Mouse (Mus musculus): Measurements from ENCODE around the gene Scai. TPM values are rescaled to one million over a fixed set of nuclear protein-coding genes. Genes with fewer than 3 reads are reported as not detected.
"Not testable (repeated sequence)": the region's sequence is repeated elsewhere in the genome, so short reads cannot be mapped to it uniquely, and the experiment has no call there.

Scai gene
- polyA plus RNA-seq, 1 experiment from 2014 or later = 12.3 TPM

DNA sequence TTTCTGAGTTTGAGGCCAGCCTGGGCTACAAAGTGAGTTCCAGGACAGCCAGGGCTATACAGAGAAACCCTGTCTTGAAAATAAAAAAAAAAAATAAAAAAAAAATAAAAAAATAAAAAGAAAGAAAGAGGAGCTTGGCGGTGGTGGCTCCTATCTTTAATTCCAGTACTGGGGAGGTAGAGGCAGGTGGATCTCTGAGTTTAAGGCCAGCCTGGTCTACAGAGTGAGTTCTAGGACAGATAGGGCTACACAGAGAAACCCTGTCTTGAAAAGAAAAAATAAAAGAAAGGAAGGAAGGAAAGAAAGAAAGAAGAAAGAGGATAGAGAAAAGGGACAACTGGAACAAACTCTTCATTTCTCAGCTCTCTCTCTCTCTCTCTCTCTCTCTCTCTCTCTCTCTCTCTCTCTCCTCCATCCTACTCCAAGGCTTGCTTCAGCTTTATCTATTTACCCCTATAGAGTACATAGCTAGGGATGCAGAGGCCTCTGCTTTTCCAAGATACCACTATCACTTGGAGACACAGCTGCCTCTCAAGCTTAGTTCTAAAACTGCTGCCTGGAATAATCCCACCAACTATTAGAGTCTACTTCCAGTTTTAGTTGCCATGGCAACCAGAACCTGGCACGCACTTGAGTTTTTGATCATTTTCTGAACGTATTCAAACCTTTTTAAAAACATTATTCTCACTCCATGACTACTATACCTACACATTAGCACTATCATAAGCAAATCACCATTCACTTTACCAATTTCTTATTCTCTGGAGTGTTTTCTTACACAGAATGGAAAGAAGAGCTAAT lies 60.8 kb downstream of the Scai start:
- 76% methylated on average over 3 of the region's 3 CpGs for WGBS

DNA sequence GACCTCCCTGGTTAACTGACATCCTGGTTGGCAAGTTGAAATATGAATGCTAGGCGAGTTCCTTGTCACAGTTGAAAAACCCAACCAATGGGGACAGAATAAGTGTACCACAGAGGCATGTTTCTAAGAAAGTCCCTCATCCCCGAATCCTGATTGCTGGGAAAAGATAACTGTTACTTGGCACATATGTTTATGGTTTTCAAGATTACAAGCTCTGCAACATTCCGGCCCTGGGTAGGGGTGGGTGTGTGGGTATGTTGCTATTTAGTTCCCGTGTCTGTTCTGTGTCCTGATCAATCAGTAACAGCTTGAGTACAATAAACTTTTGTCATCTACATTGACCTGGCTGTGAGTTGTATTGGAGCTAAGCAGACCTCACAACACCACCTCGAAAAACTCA lies 66.4 kb downstream of the Scai start:
- peaks cover 27% of the 10 kb centered on the region for H3K36me3 ChIP-seq

More for the DNA sequence above, 60.8 kb downstream of the Scai start:
- Histone ChIP-seq H3K27me3 (no peaks in the 10 kb centered on the region), H3K9me3 (replicated peaks) (no peaks in the 10 kb centered on the region), H3K4me1 (no peaks in the 10 kb centered on the region), H3K9ac (no peak overlapping the region), H3K4me2 (replicated peaks) (no peak overlapping the region), H3K4me3 (replicated peaks) (no peak overlapping the region), H3K36me3 (peaks cover 3% of the 10 kb centered on the region; the same call in 1 of the 2 replicates), H3K27ac (replicated peaks) (no peak overlapping the region)
- no peak for ATAC-seq (ENCODE audit: insufficient number of reproducible peaks, low FRiP score, low TSS enrichment, low read depth)

DNA sequence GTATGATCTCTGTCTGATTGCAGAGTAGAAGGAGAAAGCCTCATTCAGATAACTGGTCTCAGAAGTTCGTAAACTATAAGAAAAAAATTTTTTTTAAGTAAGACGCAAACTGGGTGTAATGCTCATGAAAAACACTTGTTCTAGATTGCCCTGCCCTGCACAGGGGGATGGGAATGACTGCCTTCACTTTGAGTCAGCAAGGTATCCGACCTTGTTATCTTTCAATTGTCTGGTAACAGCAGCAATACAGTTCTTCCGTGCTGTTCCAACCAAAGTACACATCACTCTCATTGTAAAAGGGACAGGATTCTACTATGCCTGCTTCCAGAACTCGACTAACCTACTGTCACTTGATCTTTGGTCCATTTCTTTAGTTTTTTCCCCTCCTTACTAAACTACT lies 69.4 kb downstream of the Scai start:
- H3K36me3 ChIP-seq = peaks cover 49% of the 10 kb centered on the region
- no peak overlapping the region for H3K4me3 ChIP-seq (replicated peaks)
- H3K27ac ChIP-seq (replicated peaks) = no peak overlapping the region
- H3K4me1 ChIP-seq = no peaks in the 10 kb centered on the region
- no peak overlapping the region for H3K4me2 ChIP-seq (replicated peaks)
- H3K9me3 ChIP-seq (replicated peaks) = no peaks in the 10 kb centered on the region
- no peaks in the 10 kb centered on the region for H3K27me3 ChIP-seq
- no peak overlapping the region for H3K9ac ChIP-seq
- 88% methylated on average over 5 of the region's 5 CpGs for WGBS
- ATAC-seq (ENCODE audit: insufficient number of reproducible peaks, low FRiP score, low TSS enrichment, low read depth) = no peak

More for the DNA sequence above, 66.4 kb downstream of the Scai start:
- Histone ChIP-seq H3K27me3 (no peaks in the 10 kb centered on the region), H3K9ac (no peak overlapping the region), H3K4me3 (replicated peaks) (no peak overlapping the region), H3K4me1 (no peaks in the 10 kb centered on the region), H3K9me3 (replicated peaks) (no peaks in the 10 kb centered on the region), H3K4me2 (replicated peaks) (no peak overlapping the region), H3K27ac (replicated peaks) (no peak overlapping the region)
- ATAC-seq (ENCODE audit: insufficient number of reproducible peaks, low FRiP score, low TSS enrichment, low read depth) = no peak; the same call in 1 of the 2 replicates
- 57% methylated on average over 5 of the region's 5 CpGs for WGBS

DNA sequence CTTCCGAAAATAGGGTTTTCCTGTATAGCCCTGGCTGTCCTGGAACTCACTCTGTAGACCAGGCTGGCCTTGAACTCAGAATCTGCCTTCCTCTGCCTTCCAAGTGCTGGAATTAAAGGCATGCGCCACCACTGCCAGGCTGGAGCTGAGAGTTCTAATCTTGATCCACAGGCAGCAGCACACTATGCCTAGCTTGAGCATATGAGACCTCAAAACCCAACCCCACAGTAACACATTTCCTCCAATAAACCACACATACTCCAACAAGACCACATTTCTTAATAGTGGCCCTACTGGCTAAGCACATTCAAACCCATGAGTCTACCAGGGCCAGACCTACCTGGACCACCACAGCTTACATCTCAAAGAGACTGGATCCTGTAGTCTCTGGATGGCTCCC lies 74.0 kb downstream of the Scai start:
- Histone ChIP-seq H3K4me3 (replicated peaks) (no peak overlapping the region), H3K9me3 (replicated peaks) (no peaks in the 10 kb centered on the region), H3K9ac (no peak overlapping the region), H3K27me3 (no peaks in the 10 kb centered on the region), H3K36me3 (peaks cover 64% of the 10 kb centered on the region), H3K27ac (replicated peaks) (no peak overlapping the region), H3K4me2 (replicated peaks) (no peak overlapping the region), H3K4me1 (no peaks in the 10 kb centered on the region)
- ATAC-seq (ENCODE audit: insufficient number of reproducible peaks, low FRiP score, low TSS enrichment, low read depth) = no peak
- 91% methylated on average over 2 of the region's 2 CpGs for whole genome bisulfite sequencing

DNA sequence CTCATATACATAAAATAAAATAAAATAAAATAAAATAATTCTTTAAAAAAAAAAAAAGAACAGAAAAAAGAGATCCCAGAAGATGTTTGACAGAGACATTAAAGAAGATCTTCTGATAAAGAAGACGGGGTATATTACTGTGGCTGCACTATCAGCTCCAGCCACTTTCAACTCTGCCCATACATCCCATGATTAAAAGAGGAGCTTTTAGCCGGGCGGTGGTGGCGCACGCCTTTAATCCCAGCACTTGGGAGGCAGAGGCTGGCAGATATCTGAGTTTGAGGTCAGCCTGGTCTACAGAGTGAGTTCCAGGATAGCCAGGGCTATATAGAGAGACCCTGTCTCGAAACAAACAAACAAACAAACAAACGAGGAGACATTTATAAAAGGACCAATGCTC lies 76.4 kb downstream of the Scai start:
- Histone ChIP-seq H3K4me2 (replicated peaks) (no peak overlapping the region), H3K4me3 (replicated peaks) (no peak overlapping the region), H3K9ac (no peak overlapping the region), H3K36me3 (peaks cover 53% of the 10 kb centered on the region), H3K27ac (replicated peaks) (no peak overlapping the region), H3K9me3 (replicated peaks) (no peaks in the 10 kb centered on the region), H3K27me3 (no peaks in the 10 kb centered on the region), H3K4me1 (no peaks in the 10 kb centered on the region)
- ATAC-seq (ENCODE audit: insufficient number of reproducible peaks, low FRiP score, low TSS enrichment, low read depth) = no peak
- WGBS = 92% methylated on average over 7 of the region's 7 CpGs

DNA sequence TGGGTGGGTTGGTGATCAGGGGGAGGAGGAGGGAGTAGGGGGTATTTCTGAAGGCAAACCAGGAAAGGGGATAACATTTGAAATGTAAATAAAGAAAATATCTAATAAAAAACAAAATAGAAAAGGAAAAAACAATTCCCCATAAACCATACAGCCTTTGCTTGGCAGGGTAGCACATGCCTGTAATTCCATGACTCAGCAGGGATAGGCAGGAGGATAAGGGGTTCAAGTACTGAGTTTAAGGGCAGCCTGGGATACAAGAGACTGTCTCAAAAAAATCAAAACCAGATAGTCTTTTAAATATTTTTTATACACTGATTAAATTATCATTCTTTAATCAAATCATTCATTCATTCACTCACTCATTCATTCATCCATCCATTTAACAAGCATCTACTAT lies 80.0 kb downstream of the Scai start:
- H3K36me3 ChIP-seq = peaks cover 37% of the 10 kb centered on the region
- H3K4me1 ChIP-seq = no peaks in the 10 kb centered on the region
- no peak for ATAC-seq (ENCODE audit: insufficient number of reproducible peaks, low FRiP score, low TSS enrichment, low read depth)
- H3K9ac ChIP-seq = no peak overlapping the region
- no peak overlapping the region for H3K4me3 ChIP-seq (replicated peaks)
- no peak overlapping the region for H3K4me2 ChIP-seq (replicated peaks)
- H3K9me3 ChIP-seq (replicated peaks) = no peaks in the 10 kb centered on the region
- no peaks in the 10 kb centered on the region for H3K27me3 ChIP-seq
- no peak overlapping the region for H3K27ac ChIP-seq (replicated peaks)

DNA sequence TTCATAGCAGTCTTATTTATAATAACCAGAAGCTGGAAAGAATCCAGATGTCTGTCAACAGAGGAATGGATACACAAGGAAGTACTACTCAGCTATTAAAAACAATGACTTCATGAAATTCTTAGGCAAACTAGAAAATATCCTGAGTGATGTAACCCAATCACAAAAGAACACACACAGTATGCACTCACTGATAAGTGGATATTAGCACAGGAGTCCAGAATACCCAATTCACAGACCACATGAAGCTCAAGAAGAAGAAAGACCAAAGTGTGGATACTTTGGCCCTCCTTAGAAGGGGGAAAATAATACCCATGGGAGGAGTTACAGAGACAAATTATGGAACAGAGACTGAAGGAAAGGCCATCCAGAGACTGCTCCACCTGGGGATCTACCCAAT lies 80.8 kb downstream of the Scai start:
- H3K4me3 ChIP-seq (replicated peaks); H3K4me1 ChIP-seq; H3K27ac ChIP-seq (replicated peaks); H3K4me2 ChIP-seq (replicated peaks); H3K9me3 ChIP-seq (replicated peaks); H3K9ac ChIP-seq; H3K27me3 ChIP-seq; ATAC-seq (ENCODE audit: insufficient number of reproducible peaks, low FRiP score, low TSS enrichment, low read depth): not testable (repeated sequence)
- peaks cover 36% of the 10 kb centered on the region for H3K36me3 ChIP-seq

DNA sequence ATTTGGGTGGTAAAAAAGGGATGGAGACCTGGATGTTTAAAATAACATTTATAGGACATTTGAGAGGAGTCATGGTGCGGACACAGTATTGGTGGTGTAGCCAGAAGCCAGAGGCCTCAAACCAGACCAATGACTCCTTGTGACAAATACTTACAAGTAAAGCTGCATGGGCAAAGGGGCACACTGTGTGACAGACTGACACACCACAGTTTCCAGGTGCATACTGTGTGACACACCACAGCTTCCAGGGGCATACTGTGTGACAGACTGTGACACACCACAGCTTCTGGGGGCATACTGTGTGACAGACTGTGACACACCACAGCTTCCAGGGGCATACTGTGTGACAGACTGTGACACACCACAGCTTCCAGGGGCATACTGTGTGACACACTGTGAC lies 90.6 kb downstream of the Scai start:
- H3K9me3 ChIP-seq (replicated peaks); H3K4me1 ChIP-seq; H3K4me2 ChIP-seq (replicated peaks); H3K27ac ChIP-seq (replicated peaks); ATAC-seq (ENCODE audit: insufficient number of reproducible peaks, low FRiP score, low TSS enrichment, low read depth); H3K9ac ChIP-seq; H3K4me3 ChIP-seq (replicated peaks); H3K27me3 ChIP-seq: not testable (repeated sequence)
- WGBS = 94% methylated on average over 1 of the region's 1 CpGs
- peaks cover 32% of the 10 kb centered on the region for H3K36me3 ChIP-seq

DNA sequence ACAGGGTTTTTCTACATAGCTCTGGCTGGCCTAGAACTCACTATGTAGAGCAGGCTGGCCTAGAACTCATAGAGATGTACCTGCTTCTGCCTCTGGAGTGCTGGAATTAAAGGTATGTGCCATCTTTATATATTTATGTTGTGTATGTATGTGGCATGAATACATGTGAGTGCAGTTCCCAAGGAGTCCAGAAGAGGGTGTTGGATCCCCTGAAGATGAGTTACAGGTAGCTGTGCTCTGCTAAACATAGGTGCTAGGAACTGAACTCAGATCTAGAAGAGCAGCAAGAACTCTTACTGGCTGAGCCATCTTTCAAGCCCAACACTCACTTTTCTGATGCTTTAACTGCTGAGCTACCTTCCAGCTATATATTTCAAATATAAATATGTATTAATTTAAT lies 92.5 kb downstream of the Scai start:
- no peaks in the 10 kb centered on the region for H3K4me1 ChIP-seq
- no peak overlapping the region for H3K9ac ChIP-seq
- no peak overlapping the region for H3K4me2 ChIP-seq (replicated peaks)
- no peaks in the 10 kb centered on the region for H3K9me3 ChIP-seq (replicated peaks)
- H3K4me3 ChIP-seq (replicated peaks) = no peak overlapping the region
- H3K36me3 ChIP-seq = peaks cover 26% of the 10 kb centered on the region
- no peaks in the 10 kb centered on the region for H3K27me3 ChIP-seq
- H3K27ac ChIP-seq (replicated peaks) = no peak overlapping the region
- no peak for ATAC-seq (ENCODE audit: insufficient number of reproducible peaks, low FRiP score, low TSS enrichment, low read depth)

DNA sequence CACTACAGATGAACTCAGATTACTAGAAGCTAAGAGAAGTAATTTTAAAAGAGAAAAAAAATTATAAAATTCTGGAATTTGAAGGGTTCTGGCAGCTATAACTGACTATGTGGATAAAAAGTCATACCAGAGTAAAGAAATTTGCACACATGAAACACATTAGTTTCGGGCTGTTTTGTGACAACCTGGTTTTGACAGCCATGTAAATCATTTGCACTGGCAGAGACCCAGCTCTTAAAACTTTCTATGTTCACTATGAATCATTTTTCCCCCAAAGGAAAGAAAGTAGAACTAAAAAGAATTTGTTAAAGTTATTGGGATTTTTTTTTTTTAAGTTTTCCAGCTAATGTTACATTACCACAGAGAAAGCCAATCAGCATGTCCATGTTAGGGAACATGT lies 98.6 kb downstream of the Scai start:
- Histone ChIP-seq H3K4me3 (replicated peaks) (no peak overlapping the region), H3K9me3 (replicated peaks) (no peaks in the 10 kb centered on the region), H3K27ac (replicated peaks) (0 out of 2 replicates have a peak overlapping the region, but pooled peaks have one; percentile 22), H3K27me3 (no peaks in the 10 kb centered on the region), H3K9ac (no peak overlapping the region), H3K4me2 (replicated peaks) (no peak overlapping the region), H3K36me3 (peaks cover 20% of the 10 kb centered on the region; the same call in 1 of the 2 replicates), H3K4me1 (no peaks in the 10 kb centered on the region)
- no peak for ATAC-seq (ENCODE audit: insufficient number of reproducible peaks, low FRiP score, low TSS enrichment, low read depth)
- WGBS = 40% methylated on average over 1 of the region's 1 CpGs

DNA sequence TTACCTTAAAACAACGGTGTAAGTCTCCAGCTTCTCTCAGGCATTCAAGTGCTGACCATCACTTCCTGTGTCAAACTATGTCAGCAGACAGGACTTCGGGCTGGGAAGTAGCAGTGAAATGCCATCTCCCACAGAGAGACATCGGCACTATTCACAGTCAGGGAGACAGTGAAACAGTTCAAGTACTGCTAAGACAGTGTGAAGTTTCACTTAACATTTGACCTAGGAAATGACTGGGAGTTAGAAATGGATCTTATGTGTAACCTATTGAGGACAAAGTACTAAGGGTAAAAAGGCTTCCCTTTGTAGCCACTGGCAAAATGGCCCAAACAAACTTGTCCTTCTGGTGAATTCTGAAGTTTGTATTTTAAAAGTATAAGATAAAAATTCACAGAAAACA lies 107.8 kb downstream of the Scai start:
- Histone ChIP-seq H3K27me3 (no peaks in the 10 kb centered on the region), H3K4me2 (replicated peaks) (no peak overlapping the region), H3K36me3 (peaks cover 50% of the 10 kb centered on the region), H3K9ac (no peak overlapping the region), H3K9me3 (replicated peaks) (no peaks in the 10 kb centered on the region), H3K4me1 (no peaks in the 10 kb centered on the region), H3K27ac (replicated peaks) (no peak overlapping the region), H3K4me3 (replicated peaks) (no peak overlapping the region)
- ATAC-seq (ENCODE audit: insufficient number of reproducible peaks, low FRiP score, low TSS enrichment, low read depth) = no peak
- WGBS = 80% methylated on average over 3 of the region's 3 CpGs

DNA sequence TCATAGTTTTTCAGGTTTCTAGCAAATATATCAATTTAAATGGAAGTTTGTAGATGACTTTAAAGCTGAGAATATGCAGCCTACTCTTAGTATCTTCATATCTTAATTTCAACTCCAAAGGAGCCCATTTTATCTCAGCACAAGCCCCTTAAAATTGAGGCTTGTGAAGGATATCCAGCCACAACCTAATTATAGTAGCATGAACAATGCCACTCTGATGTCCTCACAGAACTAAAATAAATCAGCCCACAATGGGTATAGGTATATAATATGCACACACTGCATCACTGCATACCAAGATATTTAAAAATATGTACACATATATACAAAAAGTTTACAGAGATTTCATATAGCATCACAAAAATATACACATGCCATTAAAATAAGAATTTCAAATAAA lies 119.9 kb downstream of the Scai start:
- H3K27me3 ChIP-seq = no peaks in the 10 kb centered on the region
- no peaks in the 10 kb centered on the region for H3K9me3 ChIP-seq (replicated peaks)
- ATAC-seq (ENCODE audit: insufficient number of reproducible peaks, low FRiP score, low TSS enrichment, low read depth) = no peak
- no peak overlapping the region for H3K4me2 ChIP-seq (replicated peaks)
- H3K9ac ChIP-seq = no peak overlapping the region
- no peaks in the 10 kb centered on the region for H3K36me3 ChIP-seq
- H3K27ac ChIP-seq (replicated peaks) = no peak overlapping the region
- H3K4me1 ChIP-seq = no peaks in the 10 kb centered on the region
- no peak overlapping the region for H3K4me3 ChIP-seq (replicated peaks)
